Mouse (Mus musculus): ENCODE results near the gene Depp1. TPM values are rescaled to one million over a fixed set of nuclear protein-coding genes. Genes with fewer than 3 reads are reported as not detected.

Depp1 gene
- polyA plus RNA-seq, 1 experiment from 2014 or later, result 7.1 TPM

- ATAC-seq (no peak), DNase-seq (ENCODE audit: low spot score) (no peak)
- WGBS, result 66% methylated on average over 5 of the region's 5 CpGs
- Histone ChIP-seq H3K4me3 (ENCODE audit: low read depth, low read length) (no peak overlapping the region), H3K4me1 (ENCODE audit: control insufficient read depth, insufficient read depth, low read length) (peaks cover 25% of the 10 kb centered on the region), H3K9ac (ENCODE audit: low read length) (no peak overlapping the region), H3K4me2 (ENCODE audit: low read length) (peak overlapping the region; percentile 87), H3K9me3 (replicated peaks; ENCODE audit: control insufficient read depth, low read length) (no peaks in the 10 kb centered on the region), H3K36me3 (ENCODE audit: control insufficient read depth, insufficient read depth, low read length) (no peaks in the 10 kb centered on the region), H3K27ac (ENCODE audit: low read depth, low read length) (no peak overlapping the region), H3K27me3 (replicated peaks; ENCODE audit: control insufficient read depth, insufficient read depth, low read length) (no peaks in the 10 kb centered on the region)
Observed at GRCm38 (mm10) chr6:116672349-116672748, 21.9 kb downstream of the Depp1 start.

GRCm38 (mm10) chr6:116673471-116674282, 23.3 kb downstream of the Depp1 start, which contains the start of gene Rassf4:
Gene Rassf4, minus strand, starts transcription at chr6:116673952.
- under 1% methylated on average over 44 of the region's 44 CpGs for WGBS

GRCm38 (mm10) chr6:116674283-116674886, 24.0 kb downstream of the Depp1 start:
- no peak for ATAC-seq
- Histone ChIP-seq H3K4me1 (ENCODE audit: control insufficient read depth, insufficient read depth, low read length) (peaks cover 24% of the 10 kb centered on the region), H3K4me3 (ENCODE audit: low read depth, low read length) (peak overlapping the region; percentile 49), H3K36me3 (ENCODE audit: control insufficient read depth, insufficient read depth, low read length) (no peaks in the 10 kb centered on the region), H3K9ac (ENCODE audit: low read length) (peak overlapping the region; percentile 59), H3K27ac (ENCODE audit: low read depth, low read length) (peak overlapping the region; percentile 9; the same call in 1 of the 2 replicates), H3K4me2 (ENCODE audit: low read length) (peak overlapping the region; percentile 87), H3K27me3 (replicated peaks; ENCODE audit: control insufficient read depth, insufficient read depth, low read length) (no peaks in the 10 kb centered on the region), H3K9me3 (replicated peaks; ENCODE audit: control insufficient read depth, low read length) (no peaks in the 10 kb centered on the region)
- 17% methylated on average over 16 of the region's 16 CpGs for WGBS
- no peak for DNase-seq (ENCODE audit: low spot score)

More at GRCm38 (mm10) chr6:116673471-116674282, 23.3 kb downstream of the Depp1 start, which contains the start of gene Rassf4:
- peak; percentile 89 for ATAC-seq
- peak within 1 kb of the TSS; percentile 87 for H3K4me2 ChIP-seq (ENCODE audit: low read length)
- peak within 1 kb of the TSS; percentile 9; the same call in 1 of the 2 replicates for H3K27ac ChIP-seq (ENCODE audit: low read depth, low read length)
- H3K4me3 ChIP-seq (ENCODE audit: low read depth, low read length), result peak within 1 kb of the TSS; percentile 49
- DNase-seq (ENCODE audit: low spot score), result peak; percentile 87
- peak within 1 kb of the TSS; percentile 59 for H3K9ac ChIP-seq (ENCODE audit: low read length)
- H3K36me3 ChIP-seq (ENCODE audit: control insufficient read depth, insufficient read depth, low read length), result no peaks in the 10 kb centered on the region
- peaks cover 24% of the 10 kb centered on the region for H3K4me1 ChIP-seq (ENCODE audit: control insufficient read depth, insufficient read depth, low read length)
- no peaks in the 10 kb centered on the region for H3K9me3 ChIP-seq (replicated peaks; ENCODE audit: control insufficient read depth, low read length)
- no peaks in the 10 kb centered on the region for H3K27me3 ChIP-seq (replicated peaks; ENCODE audit: control insufficient read depth, insufficient read depth, low read length)

- Histone ChIP-seq H3K4me1 (ENCODE audit: control insufficient read depth, insufficient read depth, low read length) (peaks cover 6% of the 10 kb centered on the region), H3K4me2 (ENCODE audit: low read length) (no peak overlapping the region), H3K9ac (ENCODE audit: low read length) (no peak overlapping the region), H3K4me3 (ENCODE audit: low read depth, low read length) (no peak overlapping the region), H3K27me3 (replicated peaks; ENCODE audit: control insufficient read depth, insufficient read depth, low read length) (no peaks in the 10 kb centered on the region), H3K27ac (ENCODE audit: low read depth, low read length) (no peak overlapping the region), H3K36me3 (ENCODE audit: control insufficient read depth, insufficient read depth, low read length) (no peaks in the 10 kb centered on the region), H3K9me3 (replicated peaks; ENCODE audit: control insufficient read depth, low read length) (no peaks in the 10 kb centered on the region)
- ATAC-seq, result no peak
- WGBS, result 86% methylated on average over 10 of the region's 10 CpGs
- DNase-seq (ENCODE audit: low spot score), result no peak
Observed at GRCm38 (mm10) chr6:116676355-116676913, 26.0 kb downstream of the Depp1 start.

- ATAC-seq, result no peak
- no peaks in the 10 kb centered on the region for H3K36me3 ChIP-seq (ENCODE audit: control insufficient read depth, insufficient read depth, low read length)
- H3K9me3 ChIP-seq (replicated peaks; ENCODE audit: control insufficient read depth, low read length), result no peaks in the 10 kb centered on the region
- H3K27ac ChIP-seq (ENCODE audit: low read depth, low read length), result no peak overlapping the region
- no peaks in the 10 kb centered on the region for H3K27me3 ChIP-seq (replicated peaks; ENCODE audit: control insufficient read depth, insufficient read depth, low read length)
- no peak overlapping the region for H3K4me3 ChIP-seq (ENCODE audit: low read depth, low read length)
- no peak for DNase-seq (ENCODE audit: low spot score)
- WGBS, result 71% methylated on average over 6 of the region's 6 CpGs
- peaks cover 6% of the 10 kb centered on the region for H3K4me1 ChIP-seq (ENCODE audit: control insufficient read depth, insufficient read depth, low read length)
- H3K9ac ChIP-seq (ENCODE audit: low read length), result no peak overlapping the region
- no peak overlapping the region for H3K4me2 ChIP-seq (ENCODE audit: low read length)
Observed at GRCm38 (mm10) chr6:116677321-116677720, 26.9 kb downstream of the Depp1 start.

GRCm38 (mm10) chr6:116679563-116680288, 29.3 kb downstream of the Depp1 start:
- WGBS, result 80% methylated on average over 5 of the region's 5 CpGs
- H3K27ac ChIP-seq (ENCODE audit: low read depth, low read length), result no peak overlapping the region
- no peaks in the 10 kb centered on the region for H3K27me3 ChIP-seq (replicated peaks; ENCODE audit: control insufficient read depth, insufficient read depth, low read length)
- H3K4me3 ChIP-seq (ENCODE audit: low read depth, low read length), result no peak overlapping the region
- H3K9ac ChIP-seq (ENCODE audit: low read length), result no peak overlapping the region
- H3K4me1 ChIP-seq (ENCODE audit: control insufficient read depth, insufficient read depth, low read length), result no peaks in the 10 kb centered on the region
- DNase-seq (ENCODE audit: low spot score) (no peak), ATAC-seq (no peak)
- H3K4me2 ChIP-seq (ENCODE audit: low read length), result no peak overlapping the region
- no peaks in the 10 kb centered on the region for H3K36me3 ChIP-seq (ENCODE audit: control insufficient read depth, insufficient read depth, low read length)
- H3K9me3 ChIP-seq (replicated peaks; ENCODE audit: control insufficient read depth, low read length), result no peaks in the 10 kb centered on the region

GRCm38 (mm10) chr6:116682317-116682716, 31.9 kb downstream of the Depp1 start:
- Histone ChIP-seq H3K9me3 (replicated peaks; ENCODE audit: control insufficient read depth, low read length) (no peaks in the 10 kb centered on the region), H3K4me1 (ENCODE audit: control insufficient read depth, insufficient read depth, low read length) (no peaks in the 10 kb centered on the region), H3K4me3 (ENCODE audit: low read depth, low read length) (no peak overlapping the region), H3K9ac (ENCODE audit: low read length) (no peak overlapping the region), H3K27ac (ENCODE audit: low read depth, low read length) (no peak overlapping the region), H3K36me3 (ENCODE audit: control insufficient read depth, insufficient read depth, low read length) (no peaks in the 10 kb centered on the region), H3K27me3 (replicated peaks; ENCODE audit: control insufficient read depth, insufficient read depth, low read length) (no peaks in the 10 kb centered on the region), H3K4me2 (ENCODE audit: low read length) (no peak overlapping the region)
- DNase-seq (ENCODE audit: low spot score), result no peak
- no peak for ATAC-seq
- WGBS, result 61% methylated on average over 6 of the region's 6 CpGs

GRCm38 (mm10) chr6:116693639-116694038, 43.2 kb downstream of the Depp1 start:
- no peaks in the 10 kb centered on the region for H3K36me3 ChIP-seq (ENCODE audit: control insufficient read depth, insufficient read depth, low read length)
- 79% methylated on average over 4 of the region's 4 CpGs for WGBS
- H3K27ac ChIP-seq (ENCODE audit: low read depth, low read length), result no peak overlapping the region
- H3K27me3 ChIP-seq (replicated peaks; ENCODE audit: control insufficient read depth, insufficient read depth, low read length), result no peaks in the 10 kb centered on the region
- no peaks in the 10 kb centered on the region for H3K4me1 ChIP-seq (ENCODE audit: control insufficient read depth, insufficient read depth, low read length)
- no peak overlapping the region for H3K4me2 ChIP-seq (ENCODE audit: low read length)
- no peaks in the 10 kb centered on the region for H3K9me3 ChIP-seq (replicated peaks; ENCODE audit: control insufficient read depth, low read length)
- H3K4me3 ChIP-seq (ENCODE audit: low read depth, low read length), result no peak overlapping the region
- H3K9ac ChIP-seq (ENCODE audit: low read length), result no peak overlapping the region
- DNase-seq (ENCODE audit: low spot score) (no peak), ATAC-seq (no peak)
